Mouse (Mus musculus): ENCODE results near the gene Ttc38.

- TF ChIP-seq POLR2AphosphoS2 (IDR thresholded peaks at IDR 0.05; ENCODE audit: insufficient read length, low read depth) (no peak), POLR2A (IDR thresholded peaks at IDR 0.05; ENCODE audit: insufficient read length, low read depth) (no peak)
These were observed 21.1 kb upstream of the Ttc38 start for GRCm38 (mm10) chr15:85810806-85811521.

Data from myocyte (in vitro differentiated cells).